In the genomic region with DNA sequence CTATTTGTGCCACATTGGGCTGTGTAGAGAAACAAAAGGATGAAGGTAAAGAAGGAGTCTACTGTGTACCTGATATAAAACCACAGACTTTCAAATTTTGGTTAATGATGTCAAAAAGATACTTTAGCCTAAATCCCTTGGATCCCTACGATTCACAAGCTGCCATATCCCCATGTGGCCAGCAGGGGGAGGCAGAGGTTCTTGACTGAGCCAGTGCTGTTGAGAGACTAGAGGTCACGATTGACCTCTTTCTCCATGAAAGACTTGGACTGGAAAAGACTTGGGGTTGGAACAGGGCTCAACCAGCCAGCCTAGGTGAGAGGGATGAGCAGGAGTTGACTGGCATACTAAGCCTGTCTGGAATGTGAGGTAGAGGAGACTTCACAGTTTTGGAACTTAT, we compare ENCODE assay signal across 10 mouse cellular contexts. TPM values are rescaled to one million over a fixed set of nuclear protein-coding genes. Genes with fewer than 3 reads are reported as not detected.
DNase-seq lines count a peak whose midpoint lies in the region; ATAC-seq and TF ChIP-seq lines count a peak whose summit lies in the region.
"Had no signal": no experiment of that assay in that cellular context is flagged by ENCODE, and none has a peak within 500 bp of the region (broad histone marks: within the 10 kb centered on the region; RNA-seq: fewer than 3 reads in every experiment).

No protein-coding gene starts in this region.

- WGBS in hindbrain, embryonic 10.5 days = 15% methylated on average over 2 of the region's 2 CpGs
- 14% methylated on average over 2 of the region's 2 CpGs for WGBS in hindbrain, embryonic 12.5 days
- WGBS in midbrain, postnatal 0 days = 9% methylated on average over 2 of the region's 2 CpGs

- no peak for ATAC-seq in hindbrain, embryonic 12.5 days (ENCODE audit: low FRiP score)
- ATAC-seq in Patski = no peak
- no peak for ATAC-seq in midbrain, postnatal 0 days (ENCODE audit: low FRiP score)

- in situ Hi-C loops in Patski (cut with MboI; ENCODE audit: low pct_unique_long_range_greater_than_20kb) = loop anchor here (10.0 kb wide), 1 partner anchor 101 kb away; no protein-coding TSS in a partner anchor

- H3K4me1 ChIP-seq in hindbrain, embryonic 10.5 days (replicated peaks) = no peaks in the 10 kb centered on the region
- H3K4me1 ChIP-seq in hindbrain, embryonic 12.5 days = no peaks in the 10 kb centered on the region
- no peaks in the 10 kb centered on the region for H3K4me1 ChIP-seq in midbrain, postnatal 0 days (ENCODE audit: insufficient read depth, low read length)
- no peaks in the 10 kb centered on the region for H3K4me1 ChIP-seq in testis, adult 2 months (ENCODE audit: control insufficient read depth, insufficient read depth, low read length)
- H3K4me1 ChIP-seq: embryonic facial prominence, embryonic 15.5 days had no signal

- no peak overlapping the region for H3K9ac ChIP-seq in hindbrain, embryonic 12.5 days
- H3K9ac ChIP-seq in midbrain, postnatal 0 days (replicated peaks; ENCODE audit: low read length, poor library complexity, severe bottlenecking) = no peak overlapping the region
- H3K9ac ChIP-seq: embryonic facial prominence, embryonic 15.5 days had no signal

- no peak overlapping the region for H3K27ac ChIP-seq in hindbrain, embryonic 10.5 days
- H3K27ac ChIP-seq in hindbrain, embryonic 12.5 days = no peak overlapping the region
- no peak overlapping the region for H3K27ac ChIP-seq in midbrain, postnatal 0 days (ENCODE audit: low read depth, low read length)
- no peak overlapping the region for H3K27ac ChIP-seq in testis, adult 2 months (ENCODE audit: control insufficient read depth, insufficient read depth, low read depth, low read length)
- H3K27ac ChIP-seq: embryonic facial prominence, embryonic 15.5 days had no signal

- CTCF ChIA-PET in Patski (lab: Charles Lee) = interaction anchor here (0.8 to 1.9 kb wide), 2 partner anchors 18 to 264 kb away, joined by 3 to 8 read pairs; no protein-coding TSS in a partner anchor

- no peak for TF ChIP-seq POLR2A in testis, adult 2 months (IDR thresholded peaks at IDR 0.05; ENCODE audit: control insufficient read depth, low read depth, low read length)

- no peaks in the 10 kb centered on the region for H3K36me3 ChIP-seq in hindbrain, embryonic 10.5 days
- no peaks in the 10 kb centered on the region for H3K36me3 ChIP-seq in hindbrain, embryonic 12.5 days
- no peaks in the 10 kb centered on the region for H3K36me3 ChIP-seq in midbrain, postnatal 0 days (ENCODE audit: insufficient read depth, low read length)
- H3K36me3 ChIP-seq in testis, adult 2 months (ENCODE audit: control insufficient read depth, insufficient read depth, low read length) = no peaks in the 10 kb centered on the region
- H3K36me3 ChIP-seq: embryonic facial prominence, embryonic 15.5 days had no signal

- H3K27me3 ChIP-seq in hindbrain, embryonic 10.5 days (ENCODE audit: insufficient read depth, poor library complexity, severe bottlenecking) = no peaks in the 10 kb centered on the region
- H3K27me3 ChIP-seq in hindbrain, embryonic 12.5 days = no peaks in the 10 kb centered on the region
- no peaks in the 10 kb centered on the region for H3K27me3 ChIP-seq in Patski
- H3K27me3 ChIP-seq in midbrain, postnatal 0 days (ENCODE audit: insufficient read depth, low read length) = no peaks in the 10 kb centered on the region
- H3K27me3 ChIP-seq in testis, adult 2 months (ENCODE audit: control insufficient read depth, insufficient read depth, low read length) = no peaks in the 10 kb centered on the region
- H3K27me3 ChIP-seq: embryonic facial prominence, embryonic 15.5 days had no signal

- POLR2A ChIA-PET in Patski (lab: Charles Lee) = no interaction called here

- DNase-seq in hindbrain, embryonic 10.5 days (ENCODE audit: low spot score) = peak; percentile 65
- DNase-seq in Patski (ENCODE audit: low read depth, low spot score) = no peak
- DNase-seq in cerebellum, adult 9-10 months = peak; percentile 54
- peak; percentile 8 for DNase-seq in gonadal fat pad, adult 2 months (ENCODE audit: low read depth)
- DNase-seq in layer of hippocampus, postnatal 36 days = peak; percentile 45 to 67
- peak; percentile 54 for DNase-seq in midbrain, postnatal 0 days (ENCODE audit: low spot score)

- no peaks in the 10 kb centered on the region for H3K9me3 ChIP-seq in hindbrain, embryonic 10.5 days
- H3K9me3 ChIP-seq in hindbrain, embryonic 12.5 days (replicated peaks) = no peaks in the 10 kb centered on the region
- H3K9me3 ChIP-seq in midbrain, postnatal 0 days (ENCODE audit: low read length) = no peaks in the 10 kb centered on the region
- H3K9me3 ChIP-seq: embryonic facial prominence, embryonic 15.5 days had no signal

- H3K4me3 ChIP-seq in hindbrain, embryonic 10.5 days = no peak overlapping the region
- H3K4me3 ChIP-seq in hindbrain, embryonic 12.5 days = no peak overlapping the region
- no peak overlapping the region for H3K4me3 ChIP-seq in midbrain, postnatal 0 days (ENCODE audit: low read depth, low read length)
- H3K4me3 ChIP-seq in testis, adult 2 months (ENCODE audit: control insufficient read depth, low read depth, low read length) = no peak overlapping the region
- H3K4me3 ChIP-seq: embryonic facial prominence, embryonic 15.5 days had no signal

- no peak overlapping the region for H3K4me2 ChIP-seq in hindbrain, embryonic 12.5 days (replicated peaks)
- H3K4me2 ChIP-seq in midbrain, postnatal 0 days (ENCODE audit: low read depth, low read length, poor library complexity, severe bottlenecking) = no peak overlapping the region
- H3K4me2 ChIP-seq: embryonic facial prominence, embryonic 15.5 days had no signal

- peak; percentile 88 for TF ChIP-seq CTCF in Patski (IDR thresholded peaks at IDR 0.05)
- peak; percentile 82 for TF ChIP-seq CTCF in midbrain, postnatal 0 days (IDR thresholded peaks at IDR 0.05)
- peak; percentile 92; the same call in 1 of the 2 replicates for TF ChIP-seq CTCF in testis, adult 2 months (IDR thresholded peaks at IDR 0.05; ENCODE audit: control insufficient read depth, insufficient read depth, insufficient replicate concordance, low read depth, low read length)

RNA-seq across cellular contexts. Expression of gene Gzmf, which starts 7.2 kb away (rescaled TPM):
- not detected in 2 replicates for polyA plus RNA-seq in hindbrain, embryonic 10.5 days (2016; fragmentation: Nextera tagmentation; extraction: Ambion mirVana)
- not detected in 2 replicates for polyA plus RNA-seq in hindbrain, embryonic 12.5 days (2016; fragmentation: Nextera tagmentation; extraction: Ambion mirVana)
- 2.8 TPM for polyA plus RNA-seq in Patski (2021)
- polyA plus RNA-seq in gonadal fat pad, adult 2 months (2012; rRNA removed) = not detected in 2 replicates
- not detected for total RNA-seq in layer of hippocampus, postnatal 36 days (2021)
- not detected in 2 replicates for total RNA-seq in midbrain, postnatal 0 days (2014; rRNA removed)
- not detected in 2 replicates for polyA plus RNA-seq in midbrain, postnatal 0 days (2015; fragmentation: Nextera tagmentation; extraction: Ambion mirVana)
- not detected in 2 replicates for polyA plus RNA-seq in testis, adult 2 months (2012; rRNA removed)
- polyA plus RNA-seq: embryonic facial prominence, embryonic 15.5 days; neural tube, embryonic 14.5 days had no signal

RNA-seq across cellular contexts. Expression of gene Gzmn, which starts 29.6 kb away (rescaled TPM):
- polyA plus RNA-seq in hindbrain, embryonic 10.5 days (2016; fragmentation: Nextera tagmentation; extraction: Ambion mirVana) = not detected in 2 replicates
- polyA plus RNA-seq in hindbrain, embryonic 12.5 days (2016; fragmentation: Nextera tagmentation; extraction: Ambion mirVana) = not detected in 2 replicates
- polyA plus RNA-seq in Patski (2021) = 0.06 TPM
- polyA plus RNA-seq in gonadal fat pad, adult 2 months (2012; rRNA removed) = not detected in 2 replicates
- not detected for total RNA-seq in layer of hippocampus, postnatal 36 days (2021)
- not detected in 2 replicates for total RNA-seq in midbrain, postnatal 0 days (2014; rRNA removed)
- not detected in 2 replicates for polyA plus RNA-seq in midbrain, postnatal 0 days (2015; fragmentation: Nextera tagmentation; extraction: Ambion mirVana)
- polyA plus RNA-seq in testis, adult 2 months (2012; rRNA removed) = 49.9 and 57.5 TPM in 2 replicates
- polyA plus RNA-seq: embryonic facial prominence, embryonic 15.5 days; neural tube, embryonic 14.5 days had no signal

RNA-seq across cellular contexts. Expression of gene Gzmc, which starts 30.5 kb away (rescaled TPM):
- 0.17 and 0.19 TPM in 2 replicates for polyA plus RNA-seq in hindbrain, embryonic 10.5 days (2016; fragmentation: Nextera tagmentation; extraction: Ambion mirVana)
- polyA plus RNA-seq in hindbrain, embryonic 12.5 days (2016; fragmentation: Nextera tagmentation; extraction: Ambion mirVana) = not detected in 2 replicates
- polyA plus RNA-seq in Patski (2021) = not detected
- polyA plus RNA-seq in gonadal fat pad, adult 2 months (2012; rRNA removed) = 0.19 TPM in 1 of 2 replicates, not detected in the other
- total RNA-seq in layer of hippocampus, postnatal 36 days (2021) = not detected
- not detected in 2 replicates for total RNA-seq in midbrain, postnatal 0 days (2014; rRNA removed)
- 0.20 TPM in 1 of 2 replicates, not detected in the other for polyA plus RNA-seq in midbrain, postnatal 0 days (2015; fragmentation: Nextera tagmentation; extraction: Ambion mirVana)
- not detected in 2 replicates for polyA plus RNA-seq in testis, adult 2 months (2012; rRNA removed)
- polyA plus RNA-seq: neural tube, embryonic 14.5 days had no signal

RNA-seq across cellular contexts. Expression of gene Gzmg, which starts 44.6 kb away (rescaled TPM):
- polyA plus RNA-seq in hindbrain, embryonic 10.5 days (2016; fragmentation: Nextera tagmentation; extraction: Ambion mirVana) = not detected in 2 replicates
- not detected in 2 replicates for polyA plus RNA-seq in hindbrain, embryonic 12.5 days (2016; fragmentation: Nextera tagmentation; extraction: Ambion mirVana)
- polyA plus RNA-seq in Patski (2021) = 5.3 TPM
- not detected in 2 replicates for polyA plus RNA-seq in gonadal fat pad, adult 2 months (2012; rRNA removed)
- not detected for total RNA-seq in layer of hippocampus, postnatal 36 days (2021)
- not detected in 2 replicates for total RNA-seq in midbrain, postnatal 0 days (2014; rRNA removed)
- polyA plus RNA-seq in midbrain, postnatal 0 days (2015; fragmentation: Nextera tagmentation; extraction: Ambion mirVana) = not detected in 2 replicates
- not detected in 2 replicates for polyA plus RNA-seq in testis, adult 2 months (2012; rRNA removed)
- polyA plus RNA-seq: embryonic facial prominence, embryonic 15.5 days; neural tube, embryonic 14.5 days had no signal

RNA-seq across cellular contexts. Expression of gene Gzmb, which starts 58.1 kb away (rescaled TPM):
- not detected in 2 replicates for polyA plus RNA-seq in hindbrain, embryonic 10.5 days (2016; fragmentation: Nextera tagmentation; extraction: Ambion mirVana)
- polyA plus RNA-seq in hindbrain, embryonic 12.5 days (2016; fragmentation: Nextera tagmentation; extraction: Ambion mirVana) = 0.14 and 0.16 TPM in 2 replicates
- 0.06 TPM for polyA plus RNA-seq in Patski (2021)
- polyA plus RNA-seq in gonadal fat pad, adult 2 months (2012; rRNA removed) = 0.78 and 1.3 TPM in 2 replicates
- not detected for total RNA-seq in layer of hippocampus, postnatal 36 days (2021)
- not detected in 2 replicates for total RNA-seq in midbrain, postnatal 0 days (2014; rRNA removed)
- polyA plus RNA-seq in midbrain, postnatal 0 days (2015; fragmentation: Nextera tagmentation; extraction: Ambion mirVana) = not detected in 2 replicates
- polyA plus RNA-seq in testis, adult 2 months (2012; rRNA removed) = not detected in 2 replicates
- polyA plus RNA-seq: neural tube, embryonic 14.5 days had no signal

Comparison
In these comparisons a context has a peak if more than half of its experiments do, and no peak if none do; other contexts are left out.
1. RNA of gene Gzmn, which starts 29.6 kb away (polyA plus RNA-seq): 49.9 to 57.5 TPM in testis, adult 2 months; 0.06 TPM in Patski (single experiment), not detected in hindbrain, embryonic 10.5 days, not detected in hindbrain, embryonic 12.5 days, not detected in gonadal fat pad, adult 2 months and not detected in midbrain, postnatal 0 days; every median in the first group is over 10 times any median in the second.
2. Peak in every context shown above with its lines, with median percentiles within 50 percentile points of each other: CTCF ChIP-seq.